Mouse (Mus musculus): ENCODE data around the gene Pgam2.
"Not testable (repeated sequence)": the region's sequence is repeated elsewhere in the genome, so short reads cannot be mapped to it uniquely, and the experiment has no call there.

Pgam2 gene

GRCm38 (mm10) chr11:5803551-5803981, at the start of gene Pgam2:
Pgam2 (minus strand) TSS chr11:5803733.
- no peak for DNase-seq (ENCODE audit: low read depth)

- no peak for DNase-seq (ENCODE audit: low read depth)
These were observed 48.8 kb upstream of the Pgam2 start for GRCm38 (mm10) chr11:5852314-5852713.

GRCm38 (mm10) chr11:5851021-5851736, 47.6 kb upstream of the Pgam2 start:
- no peak for DNase-seq (ENCODE audit: low read depth)

GRCm38 (mm10) chr11:5850452-5850851, 46.9 kb upstream of the Pgam2 start:
- no peak for DNase-seq (ENCODE audit: low read depth)

- DNase-seq (ENCODE audit: low read depth) = no peak
These were observed 45.8 kb upstream of the Pgam2 start for GRCm38 (mm10) chr11:5849316-5849715.

- DNase-seq (ENCODE audit: low read depth) = no peak
These were observed 45.2 kb upstream of the Pgam2 start for GRCm38 (mm10) chr11:5848741-5849140.

- no peak for DNase-seq (ENCODE audit: low read depth)
These were observed 43.3 kb upstream of the Pgam2 start for GRCm38 (mm10) chr11:5846639-5847345.

GRCm38 (mm10) chr11:5843131-5843530, 39.6 kb upstream of the Pgam2 start:
- DNase-seq (ENCODE audit: low read depth) = no peak

GRCm38 (mm10) chr11:5841751-5842150, 38.2 kb upstream of the Pgam2 start:
- no peak for DNase-seq (ENCODE audit: low read depth)

GRCm38 (mm10) chr11:5840346-5840745, 36.8 kb upstream of the Pgam2 start:
- no peak for DNase-seq (ENCODE audit: low read depth)

- DNase-seq (ENCODE audit: low read depth) = peak; percentile 95
These were observed 34.0 kb upstream of the Pgam2 start, which contains the start of gene Polm for GRCm38 (mm10) chr11:5837251-5838246. Polm (minus strand) TSS chr11:5838016.

- DNase-seq (ENCODE audit: low read depth) = no peak
These were observed 32.6 kb upstream of the Pgam2 start for GRCm38 (mm10) chr11:5836126-5836525.

- no peak for DNase-seq (ENCODE audit: low read depth)
These were observed 31.5 kb upstream of the Pgam2 start for GRCm38 (mm10) chr11:5835057-5835456.

GRCm38 (mm10) chr11:5834506-5834905, 31.0 kb upstream of the Pgam2 start:
- DNase-seq (ENCODE audit: low read depth) = no peak

- no peak for DNase-seq (ENCODE audit: low read depth)
These were observed 25.8 kb upstream of the Pgam2 start for GRCm38 (mm10) chr11:5829327-5829726.

- no peak for DNase-seq (ENCODE audit: low read depth)
These were observed 25.1 kb upstream of the Pgam2 start for GRCm38 (mm10) chr11:5828509-5829191.

- no peak for DNase-seq (ENCODE audit: low read depth)
These were observed 24.4 kb upstream of the Pgam2 start for GRCm38 (mm10) chr11:5827931-5828330.

GRCm38 (mm10) chr11:5825432-5825831, 21.9 kb upstream of the Pgam2 start:
- DNase-seq (ENCODE audit: low read depth) = no peak

GRCm38 (mm10) chr11:5819223-5819622, 15.7 kb upstream of the Pgam2 start:
- no peak for DNase-seq (ENCODE audit: low read depth)

GRCm38 (mm10) chr11:5813381-5813780, 9.8 kb upstream of the Pgam2 start:
- DNase-seq (ENCODE audit: low read depth) = no peak

GRCm38 (mm10) chr11:5809487-5809886, 6.0 kb upstream of the Pgam2 start:
- DNase-seq (ENCODE audit: low read depth) = not testable (repeated sequence)

- no peak for DNase-seq (ENCODE audit: low read depth)
These were observed 4.4 kb upstream of the Pgam2 start for GRCm38 (mm10) chr11:5807956-5808355.
